Mouse (Mus musculus) liver, embryonic 14.5 days (tissue): ENCODE data around the gene Taf11. TPM values are rescaled to one million over a fixed set of nuclear protein-coding genes. Genes with fewer than 3 reads are reported as not detected.
A peak's percentile ranks its signal among the peaks of the same experiment; 100 is the strongest.

Experiments used
- ATAC-seq: fragments of 200-750 bp; cut with Nextera tagmentation; 2 replicates; pipeline ENCODE4 v1.8.0; 2017; ENCODE audit warnings: moderate number of reproducible peaks, mild to moderate bottlenecking, moderate library complexity; ENCODE audit not compliant: insufficient read depth
- DNase-seq, 3 experiments: peaks; one replicate each; pipeline ENCODE4 v3.0.0-alpha.2; 2012 to 2013; ENCODE audit warnings: low read depth in 3 of 3, low spot score in 3 of 3
- H3K27ac ChIP-seq: fragments of 300-500 bp; sonication (generic); 2 replicates; pipeline ENCODE4 v1.5.1; 2014; ENCODE audit warnings: moderate library complexity, mild to moderate bottlenecking, control low read depth, inconsistent platforms
- H3K27me3 ChIP-seq: fragments of 300-500 bp; sonication (generic); 2 replicates; pipeline ENCODE4 v1.6.1; 2014; ENCODE audit warnings: mild to moderate bottlenecking, low read length, moderate library complexity; ENCODE audit not compliant: control insufficient read depth, insufficient read depth
- H3K36me3 ChIP-seq: fragments of 300-500 bp; sonication (generic); replicated peaks from 2 replicates; pipeline ENCODE4 v1.6.1; 2014; ENCODE audit warnings: low read depth; ENCODE audit not compliant: control insufficient read depth, insufficient read depth
- H3K4me1 ChIP-seq, 2 experiments: fragments of 200-500 bp in 1 of 2; fragments of 300-500 bp in 1 of 2; sonication (generic) in 1 of 2; replicated peaks; 2 replicates each; pipeline ENCODE4 v1.6.1; 2012 to 2014; ENCODE audit warnings: antibody characterized with exemption in 1 of 2, inconsistent platforms in 1 of 2, low read length in 1 of 2; ENCODE audit not compliant: control insufficient read depth in 2 of 2, insufficient read depth in 2 of 2
- H3K4me2 ChIP-seq: fragments of 300-500 bp; sonication (generic); 2 replicates; pipeline ENCODE4 v1.6.1; 2014; ENCODE audit warnings: low read depth, mild to moderate bottlenecking, control low read depth, moderate library complexity
- H3K4me3 ChIP-seq, 2 experiments: fragments of 200-500 bp in 1 of 2; fragments of 300-500 bp in 1 of 2; sonication (generic) in 1 of 2; 2 replicates each; pipeline ENCODE4 v1.5.1; 2012 to 2014; ENCODE audit warnings: low read depth in 2 of 2, low read length in 2 of 2, mild to moderate bottlenecking in 2 of 2, control low read depth in 1 of 2, inconsistent platforms in 1 of 2, moderate library complexity in 1 of 2; ENCODE audit not compliant: insufficient read depth in 1 of 2
- H3K9ac ChIP-seq: fragments of 300-500 bp; sonication (generic); replicated peaks from 2 replicates; pipeline ENCODE4 v1.6.1; 2014; ENCODE audit warnings: mild to moderate bottlenecking, control low read depth, moderate library complexity
- H3K9me3 ChIP-seq: fragments of 300-500 bp; sonication (generic); 2 replicates; pipeline ENCODE4 v1.6.1; 2016; ENCODE audit warnings: low read length, mixed read lengths; ENCODE audit not compliant: control insufficient read depth
- CTCF ChIP-seq: IDR thresholded peaks from 2 replicates; pipeline ENCODE4 v1.5.1; 2016; ENCODE audit warnings: antibody characterized with exemption, low read depth, control low read depth
- EP300 ChIP-seq: IDR thresholded peaks from 2 replicates; pipeline ENCODE4 v1.6.1; 2016; ENCODE audit warnings: antibody characterized with exemption, low read depth
- WGBS: fragments of 180-500 bp; shearing (Covaris S2); extraction: QIAGEN DNeasy Blood & Tissue Kit; methylation state at CpG from one replicate; pipeline ENCODE4 v1.1.7; 2014; ENCODE audit not compliant: insufficient replicate concordance; 5-methylcytosine and 5-hydroxymethylcytosine counted together
- polyA plus RNA-seq, 2 experiments: library from polyadenylated mRNA; depleted of rRNA in 1 of 2; stranded (reverse) in 1 of 2; unstranded in 1 of 2; fragments of >200 nt; fragmentation: Nextera tagmentation in 1 of 2; extraction: Ambion mirVana in 1 of 2; gene quantifications; 2 replicates each; pipeline versions ENCODE4 v1.2.1 to v1.2.3; 2012 to 2014

Taf11 gene
- polyA plus RNA-seq, 2 experiments: 16.9 to 24.1 TPM

- Histone ChIP-seq H3K9me3 (no peaks in the 10 kb centered on the region), H3K36me3 (peaks cover 4% of the 10 kb centered on the region; the same call in 1 of the 2 replicates), H3K9ac (peak within 1 kb of the TSS; percentile 63), H3K4me3 (peak within 1 kb of the TSS; percentile 71 to 98), H3K4me1 (peaks cover 9 to 14% of the 10 kb centered on the region in 2 experiments), H3K4me2 (peak within 1 kb of the TSS; percentile 100), H3K27me3 (no peaks in the 10 kb centered on the region), H3K27ac (peak within 1 kb of the TSS; percentile 71)
- no peak for TF ChIP-seq CTCF
- TF ChIP-seq EP300: no peak
- DNase-seq (peak; percentile 62 to 71 (median 67)), ATAC-seq (peak; percentile 84)
- under 1% methylated on average over 77 of the region's 78 CpGs for WGBS
These were observed 589 bp downstream of the Taf11 start, which contains the start of gene Anks1 for GRCm38 (mm10) chr17:27908888-27909621. Anks1 (plus strand) TSS chr17:27909306.

GRCm38 (mm10) chr17:27908206-27908887, 1.3 kb downstream of the Taf11 start:
- no peaks in the 10 kb centered on the region for H3K27me3 ChIP-seq
- TF ChIP-seq EP300 (no peak), CTCF (peak; percentile 44; the same call in 1 of the 2 replicates)
- DNase-seq (peak in 1 of 3 experiments; percentile 44), ATAC-seq (no peak; the same call in 1 of the 2 replicates)
- WGBS: under 1% methylated on average over 12 of the region's 12 CpGs
- peaks cover 9 to 14% of the 10 kb centered on the region in 2 experiments for H3K4me1 ChIP-seq
- peak overlapping the region; percentile 71 for H3K27ac ChIP-seq
- H3K36me3 ChIP-seq: peaks cover 4% of the 10 kb centered on the region; the same call in 1 of the 2 replicates
- no peaks in the 10 kb centered on the region for H3K9me3 ChIP-seq
- H3K4me3 ChIP-seq: peak overlapping the region; percentile 71 to 98
- H3K4me2 ChIP-seq: peak overlapping the region; percentile 100
- H3K9ac ChIP-seq: peak overlapping the region; percentile 63

GRCm38 (mm10) chr17:27907512-27908205, 2.0 kb downstream of the Taf11 start:
- no peaks in the 10 kb centered on the region for H3K27me3 ChIP-seq
- peaks cover 9 to 14% of the 10 kb centered on the region in 2 experiments for H3K4me1 ChIP-seq
- H3K4me2 ChIP-seq: peak overlapping the region; percentile 100
- peak; percentile 68 for TF ChIP-seq CTCF
- TF ChIP-seq EP300: no peak
- peak; percentile 82 to 86 (median 85) for DNase-seq
- WGBS: under 1% methylated on average over 45 of the region's 45 CpGs
- H3K36me3 ChIP-seq: peaks cover 7% of the 10 kb centered on the region
- peak overlapping the region; percentile 71 for H3K27ac ChIP-seq
- peak overlapping the region; percentile 63 for H3K9ac ChIP-seq
- peak; percentile 65 for ATAC-seq
- H3K9me3 ChIP-seq: no peaks in the 10 kb centered on the region
- peak overlapping the region; percentile 71 to 98 for H3K4me3 ChIP-seq

GRCm38 (mm10) chr17:27886499-27887210, 23.0 kb downstream of the Taf11 start:
- Histone ChIP-seq H3K36me3 (peaks cover 9% of the 10 kb centered on the region; the same call in 1 of the 2 replicates), H3K27ac (no peak overlapping the region), H3K9ac (no peak overlapping the region), H3K4me3 (no peak overlapping the region), H3K4me1 (no peaks in the 10 kb centered on the region), H3K27me3 (no peaks in the 10 kb centered on the region), H3K4me2 (no peak overlapping the region), H3K9me3 (no peaks in the 10 kb centered on the region)
- no peak for ATAC-seq
- 82% methylated on average over 19 of the region's 19 CpGs for WGBS
- DNase-seq: no peak
- TF ChIP-seq EP300: no peak
- TF ChIP-seq CTCF: peak; percentile 47; the same call in 1 of the 2 replicates
